Comparison of ENCODE assay signal across 9 mouse cellular contexts in genomic region chr9:56847523-56847922, GRCm38 (mm10). TPM values are rescaled to one million over a fixed set of nuclear protein-coding genes. Genes with fewer than 3 reads are reported as not detected.
DNase-seq lines count a peak whose midpoint lies in the region; ATAC-seq and TF ChIP-seq lines count a peak whose summit lies in the region.
"Had no signal": no experiment of that assay in that cellular context is flagged by ENCODE, and none has a peak within 500 bp of the region (broad histone marks: within the 10 kb centered on the region; RNA-seq: fewer than 3 reads in every experiment).

No protein-coding gene starts in this region.

- no peaks in the 10 kb centered on the region for H3K9me3 ChIP-seq in forebrain, embryonic 13.5 days (replicated peaks)
- no peaks in the 10 kb centered on the region for H3K9me3 ChIP-seq in hindbrain, embryonic 16.5 days (ENCODE audit: control insufficient read depth, low read length)
- no peaks in the 10 kb centered on the region for H3K9me3 ChIP-seq in limb, embryonic 14.5 days (ENCODE audit: control insufficient read depth, low read length)
- H3K9me3 ChIP-seq in neural tube, embryonic 12.5 days: no peaks in the 10 kb centered on the region
- H3K9me3 ChIP-seq: heart, embryonic 13.5 days had no signal

- no peak overlapping the region for H3K9ac ChIP-seq in forebrain, embryonic 13.5 days
- H3K9ac ChIP-seq in hindbrain, embryonic 16.5 days (ENCODE audit: low read depth, low read length): no peak overlapping the region
- no peak overlapping the region for H3K9ac ChIP-seq in limb, embryonic 14.5 days (ENCODE audit: low read depth, low read length, severe bottlenecking)
- no peak overlapping the region for H3K9ac ChIP-seq in neural tube, embryonic 12.5 days
- H3K9ac ChIP-seq: heart, embryonic 13.5 days had no signal

- H3K27me3 ChIP-seq in testis, adult 2 months (ENCODE audit: control insufficient read depth, insufficient read depth, low read length): no peaks in the 10 kb centered on the region
- H3K27me3 ChIP-seq in forebrain, embryonic 13.5 days: peaks cover 6% of the 10 kb centered on the region; the same call in 1 of the 2 replicates
- H3K27me3 ChIP-seq in hindbrain, embryonic 16.5 days (replicated peaks; ENCODE audit: control insufficient read depth, insufficient read depth, low read length): no peaks in the 10 kb centered on the region
- H3K27me3 ChIP-seq in limb, embryonic 14.5 days (ENCODE audit: control insufficient read depth, insufficient read depth, low read length): no peaks in the 10 kb centered on the region
- H3K27me3 ChIP-seq in neural tube, embryonic 12.5 days (replicated peaks): no peaks in the 10 kb centered on the region

- H3K4me2 ChIP-seq in forebrain, embryonic 13.5 days: no peak overlapping the region
- H3K4me2 ChIP-seq in hindbrain, embryonic 16.5 days (ENCODE audit: low read length): no peak overlapping the region
- H3K4me2 ChIP-seq in limb, embryonic 14.5 days (replicated peaks; ENCODE audit: low read depth, low read length, severe bottlenecking): no peak overlapping the region
- H3K4me2 ChIP-seq in neural tube, embryonic 12.5 days (replicated peaks): no peak overlapping the region
- H3K4me2 ChIP-seq: heart, embryonic 13.5 days had no signal

- H3K36me3 ChIP-seq in testis, adult 2 months (ENCODE audit: control insufficient read depth, insufficient read depth, low read length): no peaks in the 10 kb centered on the region
- no peaks in the 10 kb centered on the region for H3K36me3 ChIP-seq in forebrain, embryonic 13.5 days (ENCODE audit: poor library complexity, severe bottlenecking)
- no peaks in the 10 kb centered on the region for H3K36me3 ChIP-seq in hindbrain, embryonic 16.5 days (ENCODE audit: control insufficient read depth, insufficient read depth, low read length)
- no peaks in the 10 kb centered on the region for H3K36me3 ChIP-seq in limb, embryonic 14.5 days (ENCODE audit: control insufficient read depth, insufficient read depth, low read length)
- no peaks in the 10 kb centered on the region for H3K36me3 ChIP-seq in neural tube, embryonic 12.5 days
- H3K36me3 ChIP-seq: heart, embryonic 13.5 days had no signal

- H3K27ac ChIP-seq in testis, adult 2 months (ENCODE audit: control insufficient read depth, insufficient read depth, low read depth, low read length): no peak overlapping the region
- H3K27ac ChIP-seq in forebrain, embryonic 13.5 days: no peak overlapping the region
- H3K27ac ChIP-seq in hindbrain, embryonic 16.5 days (ENCODE audit: low read depth, low read length): no peak overlapping the region
- H3K27ac ChIP-seq in limb, embryonic 14.5 days (replicated peaks; ENCODE audit: low read depth, low read length): no peak overlapping the region
- no peak overlapping the region for H3K27ac ChIP-seq in neural tube, embryonic 12.5 days
- H3K27ac ChIP-seq: heart, embryonic 13.5 days had no signal

- no peak overlapping the region for H3K4me3 ChIP-seq in testis, adult 2 months (ENCODE audit: control insufficient read depth, low read depth, low read length)
- H3K4me3 ChIP-seq in forebrain, embryonic 13.5 days: no peak overlapping the region
- H3K4me3 ChIP-seq in hindbrain, embryonic 16.5 days (ENCODE audit: low read length): no peak overlapping the region
- no peak overlapping the region for H3K4me3 ChIP-seq in limb, embryonic 14.5 days (replicated peaks; ENCODE audit: low read length)
- H3K4me3 ChIP-seq in neural tube, embryonic 12.5 days: no peak overlapping the region
- H3K4me3 ChIP-seq: heart, embryonic 13.5 days had no signal

- H3K4me1 ChIP-seq in testis, adult 2 months (ENCODE audit: control insufficient read depth, insufficient read depth, low read length): peaks cover 6% of the 10 kb centered on the region
- H3K4me1 ChIP-seq in forebrain, embryonic 13.5 days: peaks cover 16% of the 10 kb centered on the region
- peaks cover 6% of the 10 kb centered on the region for H3K4me1 ChIP-seq in hindbrain, embryonic 16.5 days (ENCODE audit: control insufficient read depth, insufficient read depth, low read depth, low read length)
- H3K4me1 ChIP-seq in limb, embryonic 14.5 days (ENCODE audit: control insufficient read depth, insufficient read depth, low read length): peaks cover 5% of the 10 kb centered on the region; the same call in 1 of the 2 replicates
- peaks cover 23% of the 10 kb centered on the region for H3K4me1 ChIP-seq in neural tube, embryonic 12.5 days

- peak; percentile 68; the same call in 1 of the 2 replicates for TF ChIP-seq CTCF in testis, adult 2 months (IDR thresholded peaks at IDR 0.05; ENCODE audit: control insufficient read depth, insufficient read depth, insufficient replicate concordance, low read depth, low read length)

- DNase-seq in testis, postnatal 14 days (ENCODE audit: low spot score): no peak
- peak; percentile 28 for DNase-seq in c-Kit-positive CD71-positive TER-119-negative erythroid progenitor cells, embryonic 14.5 days (ENCODE audit: low read depth)
- peak; percentile 79 for DNase-seq in limb, embryonic 14.5 days (ENCODE audit: low spot score)
- DNase-seq in thymus, postnatal 25 days: peak; percentile 62

- ATAC-seq in forebrain, embryonic 13.5 days: peak; percentile 62; the same call in 1 of the 2 replicates
- ATAC-seq in hindbrain, embryonic 16.5 days: peak; percentile 72
- no peak for ATAC-seq in limb, embryonic 14.5 days (ENCODE audit: low FRiP score, low read depth)
- 0 out of 2 replicates have a peak, but pooled peaks have one; percentile 22 for ATAC-seq in neural tube, embryonic 12.5 days (ENCODE audit: low FRiP score, low read depth)

- 5% methylated on average over 3 of the region's 3 CpGs for WGBS in forebrain, embryonic 13.5 days
- 20% methylated on average over 3 of the region's 3 CpGs for WGBS in hindbrain, embryonic 16.5 days
- 10% methylated on average over 3 of the region's 3 CpGs for WGBS in limb, embryonic 14.5 days
- 11% methylated on average over 3 of the region's 3 CpGs for WGBS in neural tube, embryonic 12.5 days

- no peak for TF ChIP-seq POLR2A in testis, adult 2 months (IDR thresholded peaks at IDR 0.05; ENCODE audit: control insufficient read depth, low read depth, low read length)
- no peak for TF ChIP-seq POLR2A in limb, embryonic 14.5 days (IDR thresholded peaks at IDR 0.05; ENCODE audit: borderline replicate concordance, extremely low read depth, insufficient read depth, insufficient read length)

RNA-seq across cellular contexts. Expression of gene Odf3l1, which starts 17.0 kb away (rescaled TPM):
- 293 and 304 TPM in 2 replicates for polyA plus RNA-seq in testis, adult 2 months (2012; rRNA removed)
- 0.44 TPM in 1 of 2 replicates, not detected in the other for polyA plus RNA-seq in forebrain, embryonic 13.5 days (2015; fragmentation: Nextera tagmentation; extraction: Ambion mirVana)
- 0.20 TPM in 1 of 2 replicates, not detected in the other for polyA plus RNA-seq in hindbrain, embryonic 16.5 days (2015; fragmentation: Nextera tagmentation; extraction: Ambion mirVana)
- polyA plus RNA-seq in limb, embryonic 14.5 days (2012; rRNA removed): 2.6 and 2.9 TPM in 2 replicates
- polyA plus RNA-seq in limb, embryonic 14.5 days (2014; fragmentation: Nextera tagmentation; extraction: Ambion mirVana): 1.7 and 1.8 TPM in 2 replicates
- polyA plus RNA-seq in neural tube, embryonic 12.5 days (2016; fragmentation: Nextera tagmentation; extraction: Ambion mirVana): not detected in 2 replicates

RNA-seq across cellular contexts. Expression of gene Cspg4, which starts 17.3 kb away (rescaled TPM):
- polyA plus RNA-seq in testis, adult 2 months (2012; rRNA removed): 1.1 and 1.2 TPM in 2 replicates
- 3.0 and 3.1 TPM in 2 replicates for polyA plus RNA-seq in forebrain, embryonic 13.5 days (2015; fragmentation: Nextera tagmentation; extraction: Ambion mirVana)
- polyA plus RNA-seq in hindbrain, embryonic 16.5 days (2015; fragmentation: Nextera tagmentation; extraction: Ambion mirVana): 10.7 and 10.8 TPM in 2 replicates
- 59.9 and 80.6 TPM in 2 replicates for polyA plus RNA-seq in limb, embryonic 14.5 days (2012; rRNA removed)
- polyA plus RNA-seq in limb, embryonic 14.5 days (2014; fragmentation: Nextera tagmentation; extraction: Ambion mirVana): 47.1 and 49.2 TPM in 2 replicates
- 5.3 and 5.8 TPM in 2 replicates for polyA plus RNA-seq in neural tube, embryonic 12.5 days (2016; fragmentation: Nextera tagmentation; extraction: Ambion mirVana)

RNA-seq across cellular contexts. Expression of gene Lingo1, which starts 51.3 kb away (rescaled TPM):
- 6.8 and 7.3 TPM in 2 replicates for polyA plus RNA-seq in testis, adult 2 months (2012; rRNA removed)
- 10.9 and 13.7 TPM in 2 replicates for polyA plus RNA-seq in forebrain, embryonic 13.5 days (2015; fragmentation: Nextera tagmentation; extraction: Ambion mirVana)
- 79.4 and 80.7 TPM in 2 replicates for polyA plus RNA-seq in hindbrain, embryonic 16.5 days (2015; fragmentation: Nextera tagmentation; extraction: Ambion mirVana)
- 21.0 and 29.9 TPM in 2 replicates for polyA plus RNA-seq in limb, embryonic 14.5 days (2012; rRNA removed)
- 5.4 and 5.5 TPM in 2 replicates for polyA plus RNA-seq in limb, embryonic 14.5 days (2014; fragmentation: Nextera tagmentation; extraction: Ambion mirVana)
- polyA plus RNA-seq in neural tube, embryonic 12.5 days (2016; fragmentation: Nextera tagmentation; extraction: Ambion mirVana): 44.2 and 47.8 TPM in 2 replicates

Comparison
In these comparisons a context has a peak if more than half of its experiments do, and no peak if none do; other contexts are left out.
1. RNA of gene Odf3l1, which starts 17.0 kb away (polyA plus RNA-seq): 293 to 304 TPM in testis, adult 2 months; 1.7 to 2.9 TPM in limb, embryonic 14.5 days, 0.44 TPM in forebrain, embryonic 13.5 days, 0.20 TPM in hindbrain, embryonic 16.5 days and not detected in neural tube, embryonic 12.5 days; every median in the first group is over 10 times any median in the second.